Mouse (Mus musculus) kidney, embryonic 16.5 days (tissue): Measurements from ENCODE around the gene Cyb561d2. TPM values are rescaled to one million over a fixed set of nuclear protein-coding genes. Genes with fewer than 3 reads are reported as not detected.
"Not testable (repeated sequence)": the region's sequence is repeated elsewhere in the genome, so short reads cannot be mapped to it uniquely, and the experiment has no call there.

Experiments
- ATAC-seq: fragments of 200-750 bp; cut with Nextera tagmentation; 2 replicates; pipeline ENCODE4 v1.8.0; 2017; ENCODE audit warnings: moderate TSS enrichment; ENCODE audit not compliant: low FRiP score, low TSS enrichment
- H3K27ac ChIP-seq: fragments of 300-500 bp; sonication (generic); 2 replicates; pipeline ENCODE4 v1.5.1; 2014; ENCODE audit warnings: low read length
- H3K27me3 ChIP-seq: fragments of 300-500 bp; sonication (generic); 2 replicates; pipeline ENCODE4 v1.6.1; 2014; ENCODE audit warnings: low read length, control low read depth, mixed read lengths; ENCODE audit not compliant: insufficient read depth
- H3K36me3 ChIP-seq: fragments of 300-500 bp; sonication (generic); 2 replicates; pipeline ENCODE4 v1.6.1; 2014; ENCODE audit warnings: low read length, control low read depth, mixed read lengths; ENCODE audit not compliant: insufficient read depth
- H3K4me1 ChIP-seq: fragments of 300-500 bp; sonication (generic); 2 replicates; pipeline ENCODE4 v1.6.1; 2014; ENCODE audit warnings: low read length, control low read depth, mixed read lengths; ENCODE audit not compliant: insufficient read depth
- H3K4me2 ChIP-seq: fragments of 300-500 bp; sonication (generic); replicated peaks from 2 replicates; pipeline ENCODE4 v1.6.1; 2014; ENCODE audit warnings: low read depth, low read length
- H3K4me3 ChIP-seq: fragments of 300-500 bp; sonication (generic); 2 replicates; pipeline ENCODE4 v1.5.1; 2014; ENCODE audit warnings: mild to moderate bottlenecking, low read length
- H3K9ac ChIP-seq: fragments of 300-500 bp; sonication (generic); replicated peaks from 2 replicates; pipeline ENCODE4 v1.6.1; 2014; ENCODE audit warnings: low read length
- H3K9me3 ChIP-seq: fragments of 300-500 bp; sonication (generic); 2 replicates; pipeline ENCODE4 v1.6.1; 2016; ENCODE audit warnings: low read length, control low read depth
- WGBS: fragments of 180-500 bp; shearing (Covaris S2); extraction: QIAGEN DNeasy Blood & Tissue Kit; methylation state at CpG from one replicate; pipeline ENCODE4 v1.1.7; 2014; 5-methylcytosine and 5-hydroxymethylcytosine counted together
- polyA plus RNA-seq: library from polyadenylated mRNA; unstranded; fragments of >200 nt; fragmentation: Nextera tagmentation; extraction: Ambion mirVana; gene quantifications from 2 replicates; pipeline ENCODE4 v1.2.1, GENCODE M21; 2015

Cyb561d2 gene
- polyA plus RNA-seq, 1 experiment from 2014 or later: 39.0 TPM

GRCm38 (mm10) chr9:107581584-107581983 is 39.6 kb upstream of the Cyb561d2 start:
- Histone ChIP-seq H3K27me3 (no peaks in the 10 kb centered on the region), H3K4me1 (peaks cover 37% of the 10 kb centered on the region), H3K4me2 (peak overlapping the region; percentile 90), H3K36me3 (peaks cover 11% of the 10 kb centered on the region; the same call in 1 of the 2 replicates), H3K9me3 (no peaks in the 10 kb centered on the region), H3K9ac (peak overlapping the region; percentile 83), H3K4me3 (peak overlapping the region; percentile 60), H3K27ac (peak overlapping the region; percentile 96)
- 74% methylated on average over 4 of the region's 4 CpGs for WGBS
- no peak for ATAC-seq

GRCm38 (mm10) chr9:107580501-107581317 is 38.7 kb upstream of the Cyb561d2 start, which contains the start of gene Hyal3:
TSS of gene Hyal3 (plus strand) at chr9:107580818.
- peak; percentile 81 for ATAC-seq
- under 1% methylated on average over 30 of the region's 32 CpGs for WGBS
- Histone ChIP-seq H3K4me3 (peak within 1 kb of the TSS; percentile 60), H3K9me3 (no peaks in the 10 kb centered on the region), H3K4me2 (peak within 1 kb of the TSS; percentile 90), H3K27ac (peak within 1 kb of the TSS; percentile 96), H3K4me1 (peaks cover 45% of the 10 kb centered on the region), H3K27me3 (no peaks in the 10 kb centered on the region), H3K36me3 (peaks cover 11% of the 10 kb centered on the region; the same call in 1 of the 2 replicates), H3K9ac (peak within 1 kb of the TSS; percentile 83)

GRCm38 (mm10) chr9:107579023-107579900 is 37.3 kb upstream of the Cyb561d2 start:
- H3K9ac ChIP-seq: no peak overlapping the region; the same call in 1 of the 2 replicates
- no peaks in the 10 kb centered on the region for H3K9me3 ChIP-seq
- H3K27me3 ChIP-seq: no peaks in the 10 kb centered on the region
- peaks cover 14% of the 10 kb centered on the region for H3K36me3 ChIP-seq
- 94% methylated on average over 14 of the region's 14 CpGs for WGBS
- H3K4me3 ChIP-seq: no peak overlapping the region
- H3K4me1 ChIP-seq: peaks cover 48% of the 10 kb centered on the region
- peak overlapping the region; percentile 96; the same call in 1 of the 2 replicates for H3K27ac ChIP-seq
- ATAC-seq: no peak
- H3K4me2 ChIP-seq: no peak overlapping the region

- no peaks in the 10 kb centered on the region for H3K9me3 ChIP-seq
- H3K9ac ChIP-seq: no peak within 1 kb of the TSS; the same call in 1 of the 2 replicates
- WGBS: 79% methylated on average over 3 of the region's 3 CpGs
- no peak for ATAC-seq
- peak within 1 kb of the TSS; percentile 96; the same call in 1 of the 2 replicates for H3K27ac ChIP-seq
- peaks cover 18% of the 10 kb centered on the region for H3K36me3 ChIP-seq
- peaks cover 48% of the 10 kb centered on the region for H3K4me1 ChIP-seq
- no peaks in the 10 kb centered on the region for H3K27me3 ChIP-seq
- no peak within 1 kb of the TSS for H3K4me3 ChIP-seq
- H3K4me2 ChIP-seq: no peak within 1 kb of the TSS
Measured at GRCm38 (mm10) chr9:107578587-107578986, 36.6 kb upstream of the Cyb561d2 start, which contains the start of gene Naa80. TSS of gene Naa80 (plus strand) at chr9:107578887.

GRCm38 (mm10) chr9:107577871-107578270 is 35.9 kb upstream of the Cyb561d2 start:
- no peaks in the 10 kb centered on the region for H3K9me3 ChIP-seq
- WGBS: 96% methylated on average over 10 of the region's 10 CpGs
- no peaks in the 10 kb centered on the region for H3K27me3 ChIP-seq
- no peak overlapping the region for H3K4me3 ChIP-seq
- ATAC-seq: no peak
- peaks cover 48% of the 10 kb centered on the region for H3K4me1 ChIP-seq
- H3K4me2 ChIP-seq: no peak overlapping the region
- no peak overlapping the region for H3K27ac ChIP-seq
- H3K9ac ChIP-seq: no peak overlapping the region
- peaks cover 18% of the 10 kb centered on the region for H3K36me3 ChIP-seq

GRCm38 (mm10) chr9:107576357-107577107 is 34.5 kb upstream of the Cyb561d2 start, which contains the start of gene Hyal1:
TSS of gene Hyal1 (plus strand) at chr9:107576927.
- H3K9me3 ChIP-seq: no peaks in the 10 kb centered on the region
- 21% methylated on average over 16 of the region's 16 CpGs for WGBS
- peak; percentile 78 for ATAC-seq
- peak within 1 kb of the TSS; percentile 49 for H3K4me3 ChIP-seq
- H3K27ac ChIP-seq: peak within 1 kb of the TSS; percentile 57
- H3K4me2 ChIP-seq: peak within 1 kb of the TSS; percentile 59
- H3K36me3 ChIP-seq: peaks cover 29% of the 10 kb centered on the region
- no peaks in the 10 kb centered on the region for H3K27me3 ChIP-seq
- peaks cover 42% of the 10 kb centered on the region for H3K4me1 ChIP-seq
- H3K9ac ChIP-seq: peak within 1 kb of the TSS; percentile 68

GRCm38 (mm10) chr9:107575579-107576356 is 33.8 kb upstream of the Cyb561d2 start:
- H3K36me3 ChIP-seq: peaks cover 37% of the 10 kb centered on the region
- H3K4me2 ChIP-seq: no peak overlapping the region
- H3K9me3 ChIP-seq: no peaks in the 10 kb centered on the region
- no peak overlapping the region for H3K4me3 ChIP-seq
- H3K9ac ChIP-seq: no peak overlapping the region
- ATAC-seq: no peak
- 81% methylated on average over 14 of the region's 14 CpGs for WGBS
- peaks cover 44% of the 10 kb centered on the region for H3K4me1 ChIP-seq
- H3K27ac ChIP-seq: peak overlapping the region; percentile 57
- no peaks in the 10 kb centered on the region for H3K27me3 ChIP-seq

- not testable (repeated sequence) for H3K4me2 ChIP-seq, H3K9ac ChIP-seq, ATAC-seq, H3K9me3 ChIP-seq, H3K27me3 ChIP-seq, H3K4me3 ChIP-seq, H3K27ac ChIP-seq
- 92% methylated on average over 6 of the region's 6 CpGs for WGBS
- H3K4me1 ChIP-seq: peaks cover 44% of the 10 kb centered on the region
- H3K36me3 ChIP-seq: peaks cover 42% of the 10 kb centered on the region
Measured at GRCm38 (mm10) chr9:107573774-107574173, 31.8 kb upstream of the Cyb561d2 start.
